In the genomic region with DNA sequence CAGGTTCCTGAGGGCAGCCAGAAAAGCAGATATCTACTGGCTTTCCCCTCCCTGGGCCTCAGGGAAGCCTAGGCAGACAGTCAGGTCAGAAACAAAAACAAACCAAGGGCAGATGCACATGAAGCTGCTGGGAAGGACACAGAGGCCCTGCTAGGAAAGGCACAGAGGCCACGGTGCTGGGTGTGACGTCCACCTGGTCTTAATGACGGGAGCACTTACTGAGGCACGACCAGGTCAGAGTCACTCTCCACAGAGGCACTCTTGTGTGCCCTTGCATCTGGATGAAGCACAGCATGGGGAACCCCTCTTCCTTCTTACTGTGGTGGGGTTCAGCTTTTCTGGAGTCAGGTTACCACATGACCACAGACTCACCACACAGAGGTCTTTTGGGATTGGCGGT, we compare ENCODE assay signal across 18 mouse cellular contexts.
DNase-seq lines count a peak whose midpoint lies in the region; ATAC-seq and TF ChIP-seq lines count a peak whose summit lies in the region.
"Had no signal": no experiment of that assay in that cellular context is flagged by ENCODE, and none has a peak within 500 bp of the region (broad histone marks: within the 10 kb centered on the region; RNA-seq: fewer than 3 reads in every experiment).

No protein-coding gene starts in this region.

- no peak for TF ChIP-seq CTCF in heart, adult 2 months (IDR thresholded peaks at IDR 0.05)
- TF ChIP-seq CTCF in layer of hippocampus, adult 2 months (conservative IDR thresholded peaks at IDR 0.05), result no peak

- no peaks in the 10 kb centered on the region for H3K9me3 ChIP-seq in heart, embryonic 15.5 days (replicated peaks)
- no peaks in the 10 kb centered on the region for H3K9me3 ChIP-seq in embryonic facial prominence, embryonic 14.5 days (ENCODE audit: control insufficient read depth, low read length)
- H3K9me3 ChIP-seq in kidney, embryonic 16.5 days (ENCODE audit: low read length), result no peaks in the 10 kb centered on the region
- no peaks in the 10 kb centered on the region for H3K9me3 ChIP-seq in liver, embryonic 11.5 days (ENCODE audit: control insufficient read depth, low read length)
- H3K9me3 ChIP-seq: neural tube, embryonic 15.5 days had no signal

- no peak for TF ChIP-seq EP300 in heart, adult 2 months (IDR thresholded peaks at IDR 0.05; ENCODE audit: insufficient read depth, low read depth, low read length)

- DNase-seq in heart, adult 2 months, result no peak
- no peak for DNase-seq in embryonic facial prominence, embryonic 14.5 days (ENCODE audit: low spot score)
- no peak for DNase-seq in liver, embryonic 11.5 days (ENCODE audit: low spot score)
- no peak for DNase-seq in testis, postnatal 14 days (ENCODE audit: low spot score)
- no peak for DNase-seq in layer of hippocampus, adult 2 months (ENCODE audit: low spot score in 2 of 2)
- DNase-seq: adrenal gland, postnatal 10 days; cerebellum, adult 9-11 months; gastrocnemius, adult 2 months; retina, postnatal 1 day; spleen, adult 18-20 months; thymus, postnatal 4 days had no signal

- H3K79me2 ChIP-seq in heart, adult 2 months (replicated peaks; ENCODE audit: control insufficient read depth, insufficient read depth, low read length), result no peaks in the 10 kb centered on the region

- peaks cover 12% of the 10 kb centered on the region; the same call in 1 of the 2 replicates for H3K4me1 ChIP-seq in heart, embryonic 15.5 days (replicated peaks)
- peaks cover 9% of the 10 kb centered on the region for H3K4me1 ChIP-seq in heart, adult 2 months (ENCODE audit: control insufficient read depth, insufficient read depth, low read length)
- peaks cover 19% of the 10 kb centered on the region for H3K4me1 ChIP-seq in embryonic facial prominence, embryonic 14.5 days (ENCODE audit: control insufficient read depth, insufficient read depth, low read length)
- peaks cover 44% of the 10 kb centered on the region for H3K4me1 ChIP-seq in kidney, embryonic 16.5 days (ENCODE audit: insufficient read depth, low read length)
- H3K4me1 ChIP-seq in liver, embryonic 11.5 days (replicated peaks; ENCODE audit: control insufficient read depth, insufficient read depth, low read length), result peaks cover 15% of the 10 kb centered on the region

- no peak overlapping the region for H3K4me3 ChIP-seq in heart, embryonic 15.5 days
- no peak overlapping the region for H3K4me3 ChIP-seq in heart, adult 2 months
- no peak overlapping the region for H3K4me3 ChIP-seq in embryonic facial prominence, embryonic 14.5 days (ENCODE audit: low read depth, low read length)
- H3K4me3 ChIP-seq in kidney, embryonic 16.5 days (ENCODE audit: low read length), result no peak overlapping the region
- H3K4me3 ChIP-seq in liver, embryonic 11.5 days (ENCODE audit: low read depth, low read length), result no peak overlapping the region
- no peak overlapping the region for H3K4me3 ChIP-seq in layer of hippocampus, adult 2 months
- H3K4me3 ChIP-seq: gastrocnemius, adult 2 months; neural tube, embryonic 15.5 days had no signal

- 58% methylated on average over 5 of the region's 5 CpGs for WGBS in heart, embryonic 15.5 days
- 81% methylated on average over 5 of the region's 5 CpGs for WGBS in heart, adult 2 months
- 51% methylated on average over 5 of the region's 5 CpGs for WGBS in embryonic facial prominence, embryonic 14.5 days
- WGBS in kidney, embryonic 16.5 days, result 31% methylated on average over 5 of the region's 5 CpGs
- WGBS in liver, embryonic 11.5 days, result 70% methylated on average over 5 of the region's 5 CpGs

- no peak for TF ChIP-seq POLR2A in heart, adult 2 months (IDR thresholded peaks at IDR 0.05; ENCODE audit: insufficient read depth, low read depth, low read length)

- H3K36me3 ChIP-seq in heart, embryonic 15.5 days, result no peaks in the 10 kb centered on the region
- no peaks in the 10 kb centered on the region for H3K36me3 ChIP-seq in heart, adult 2 months (ENCODE audit: control insufficient read depth, insufficient read depth, low read length)
- H3K36me3 ChIP-seq in embryonic facial prominence, embryonic 14.5 days (ENCODE audit: control insufficient read depth, insufficient read depth, low read length), result no peaks in the 10 kb centered on the region
- H3K36me3 ChIP-seq in kidney, embryonic 16.5 days (ENCODE audit: insufficient read depth, low read length), result no peaks in the 10 kb centered on the region
- no peaks in the 10 kb centered on the region for H3K36me3 ChIP-seq in liver, embryonic 11.5 days (ENCODE audit: control insufficient read depth, insufficient read depth, low read length)
- H3K36me3 ChIP-seq: G1E; neural tube, embryonic 15.5 days had no signal

- no peak overlapping the region for H3K27ac ChIP-seq in heart, embryonic 15.5 days
- no peak overlapping the region for H3K27ac ChIP-seq in heart, adult 2 months
- peak overlapping the region; percentile 45; the same call in 1 of the 2 replicates for H3K27ac ChIP-seq in embryonic facial prominence, embryonic 14.5 days (replicated peaks; ENCODE audit: low read depth, low read length)
- H3K27ac ChIP-seq in kidney, embryonic 16.5 days (ENCODE audit: low read length), result peak overlapping the region; percentile 89
- H3K27ac ChIP-seq in liver, embryonic 11.5 days (ENCODE audit: low read depth, low read length), result peak overlapping the region; percentile 6; the same call in 1 of the 2 replicates
- no peak overlapping the region for H3K27ac ChIP-seq in layer of hippocampus, adult 2 months
- H3K27ac ChIP-seq: gastrocnemius, adult 2 months; hindbrain, embryonic 14.5 days; neural tube, embryonic 15.5 days had no signal

- intact Hi-C loops in heart, adult 2 months (cut with DNase I), result no loop called here

- no peaks in the 10 kb centered on the region for H3K27me3 ChIP-seq in heart, embryonic 15.5 days
- no peaks in the 10 kb centered on the region for H3K27me3 ChIP-seq in heart, adult 2 months (ENCODE audit: control insufficient read depth, insufficient read depth, low read length)
- H3K27me3 ChIP-seq in embryonic facial prominence, embryonic 14.5 days (replicated peaks; ENCODE audit: control insufficient read depth, insufficient read depth, low read length), result no peaks in the 10 kb centered on the region
- H3K27me3 ChIP-seq in kidney, embryonic 16.5 days (ENCODE audit: insufficient read depth, low read length), result no peaks in the 10 kb centered on the region
- no peaks in the 10 kb centered on the region for H3K27me3 ChIP-seq in liver, embryonic 11.5 days (replicated peaks; ENCODE audit: control insufficient read depth, insufficient read depth, low read length)
- H3K27me3 ChIP-seq: neural tube, embryonic 15.5 days had no signal

- H3K9ac ChIP-seq in heart, embryonic 15.5 days, result no peak overlapping the region
- H3K9ac ChIP-seq in heart, adult 2 months (ENCODE audit: low read depth, low read length), result no peak overlapping the region
- H3K9ac ChIP-seq in embryonic facial prominence, embryonic 14.5 days (ENCODE audit: low read depth, low read length), result no peak overlapping the region
- H3K9ac ChIP-seq in kidney, embryonic 16.5 days (replicated peaks; ENCODE audit: low read length), result peak overlapping the region; percentile 5; the same call in 1 of the 2 replicates
- H3K9ac ChIP-seq in liver, embryonic 11.5 days (ENCODE audit: low read depth, low read length), result no peak overlapping the region
- H3K9ac ChIP-seq: hindbrain, embryonic 14.5 days; neural tube, embryonic 15.5 days had no signal

- ATAC-seq in heart, embryonic 15.5 days (replicated peaks; ENCODE audit: insufficient number of reproducible peaks, insufficient read depth, low FRiP score, low read depth), result 0 out of 2 replicates have a peak, but pooled peaks have one; percentile 8
- ATAC-seq in embryonic facial prominence, embryonic 14.5 days (ENCODE audit: low read depth), result no peak
- peak; percentile 49; the same call in 1 of the 2 replicates for ATAC-seq in kidney, embryonic 16.5 days (ENCODE audit: low FRiP score, low TSS enrichment)
- ATAC-seq in liver, embryonic 11.5 days (replicated peaks; ENCODE audit: low FRiP score), result no peak
- ATAC-seq: forebrain, embryonic 14.5 days had no signal

- no peak overlapping the region for H3K4me2 ChIP-seq in heart, embryonic 15.5 days
- no peak overlapping the region for H3K4me2 ChIP-seq in embryonic facial prominence, embryonic 14.5 days (ENCODE audit: low read depth, low read length)
- H3K4me2 ChIP-seq in kidney, embryonic 16.5 days (replicated peaks; ENCODE audit: low read depth, low read length), result no peak overlapping the region
- H3K4me2 ChIP-seq in liver, embryonic 11.5 days, result no peak overlapping the region
- H3K4me2 ChIP-seq: heart, embryonic 11.5 days; hindbrain, embryonic 14.5 days; neural tube, embryonic 15.5 days had no signal

Comparison
In these comparisons a context has a peak if more than half of its experiments do, and no peak if none do; other contexts are left out.
1. ATAC-seq: peak in heart, embryonic 15.5 days (single experiment) and kidney, embryonic 16.5 days (single experiment); none in embryonic facial prominence, embryonic 14.5 days (single experiment) and liver, embryonic 11.5 days (single experiment).
2. H3K27ac ChIP-seq: peak in embryonic facial prominence, embryonic 14.5 days (single experiment), kidney, embryonic 16.5 days (single experiment) and liver, embryonic 11.5 days (single experiment); none in heart, embryonic 15.5 days (single experiment), heart, adult 2 months (single experiment) and layer of hippocampus, adult 2 months (single experiment).